Mouse (Mus musculus): ENCODE results near the gene Ackr3.

DNA sequence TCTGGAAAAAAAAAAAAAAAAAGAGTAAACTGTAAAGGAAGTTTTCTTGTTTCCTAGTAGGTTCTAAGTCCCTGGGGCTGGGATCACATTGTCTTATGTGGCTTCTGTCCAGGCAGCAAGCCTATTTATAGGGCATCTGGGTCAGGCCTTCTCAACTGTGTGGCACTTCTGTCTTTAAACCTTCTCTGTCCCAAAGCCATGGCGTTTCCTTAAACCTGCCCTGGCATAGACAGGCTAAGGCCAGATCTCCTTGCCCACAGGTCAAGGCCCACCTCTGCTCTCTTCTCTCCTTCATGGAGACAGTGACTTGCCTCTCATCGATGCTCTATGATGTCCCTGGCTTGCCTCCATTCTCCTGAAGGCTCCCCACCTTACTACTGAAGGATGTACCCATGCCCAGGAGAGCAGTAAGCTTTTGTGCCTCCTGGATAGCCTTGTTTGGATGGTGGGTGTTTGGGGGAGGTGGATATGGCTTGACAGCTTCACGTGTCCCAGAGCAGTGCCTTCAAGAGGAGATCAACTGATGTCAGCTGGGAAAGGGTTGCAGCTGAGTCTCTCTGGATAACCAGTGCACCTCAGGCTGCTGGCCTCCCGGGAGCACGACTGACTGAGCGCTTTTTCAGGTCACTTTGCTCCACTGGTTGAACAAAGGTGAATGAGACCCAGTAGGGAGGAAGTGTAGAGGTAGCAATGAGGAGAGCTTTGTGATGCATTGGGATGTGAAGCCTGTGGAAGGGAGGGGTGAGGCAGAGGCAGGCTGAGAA lies 4.1 kb downstream of the Ackr3 start:
- TF ChIP-seq CTCF (IDR thresholded peaks at IDR 0.05; ENCODE audit: borderline replicate concordance, extremely low read depth, insufficient read depth, insufficient read length) (no peak), POLR2A (IDR thresholded peaks at IDR 0.05; ENCODE audit: borderline replicate concordance, extremely low read depth, insufficient read depth, insufficient read length, poor library complexity, severe bottlenecking) (no peak)

Measured in brain, embryonic 14.5 days (tissue).